Mouse (Mus musculus) kidney, embryonic 14.5 days (tissue): Measurements from ENCODE around the gene Sox21. TPM values are rescaled to one million over a fixed set of nuclear protein-coding genes. Genes with fewer than 3 reads are reported as not detected.

Source experiments
- microRNA-seq: library from miRNA; unstranded; fragments of <30 nt; microRNA quantifications from one replicate; pipeline ENCODE4, GENCODE M21; 2016
- polyA plus RNA-seq: library from polyadenylated mRNA; unstranded; fragments of >200 nt; fragmentation: Nextera tagmentation; extraction: Ambion mirVana; gene quantifications from 2 replicates; pipeline ENCODE4 v1.2.1, GENCODE M21; 2014

The Sox21 gene
- polyA plus RNA-seq, 1 experiment from 2014 or later: not detected

Small RNA genes lying within 50 kb of the gene (microRNA-seq; reads per million reads assigned to microRNA genes)
- gene Mir6241: not detected

Other genes starting within 250 kb of the Sox21 start
- 1.4 and 1.8 TPM in 2 replicates for gene Dct, start 184.8 kb downstream of the Sox21 start, polyA plus RNA-seq
- 33.0 and 35.3 TPM in 2 replicates for gene Tgds, start 104.3 kb downstream of the Sox21 start, polyA plus RNA-seq
- 41.3 and 55.5 TPM in 2 replicates for gene Gpr180, start 99.9 kb downstream of the Sox21 start, polyA plus RNA-seq
- not detected in 2 replicates for gene Gm9376, start 29.9 kb upstream of the Sox21 start, polyA plus RNA-seq